Mouse (Mus musculus): ENCODE results near the gene Slc30a5.
"Not testable (repeated sequence)": the region's sequence is repeated elsewhere in the genome, so short reads cannot be mapped to it uniquely, and the experiment has no call there.

The Slc30a5 gene

GRCm38 (mm10) chr13:100832741-100833639 lies at the start of gene Slc30a5:
Gene Slc30a5 (minus strand): TSS chr13:100833427.
- DNase-seq (ENCODE audit: low spot score) = peak; percentile 99

GRCm38 (mm10) chr13:100881944-100882343 lies 48.7 kb upstream of the Slc30a5 start:
- no peak for DNase-seq (ENCODE audit: low spot score)

GRCm38 (mm10) chr13:100879806-100880205 lies 46.6 kb upstream of the Slc30a5 start:
- no peak for DNase-seq (ENCODE audit: low spot score)

GRCm38 (mm10) chr13:100879326-100879725 lies 46.1 kb upstream of the Slc30a5 start:
- DNase-seq (ENCODE audit: low spot score) = no peak

- no peak for DNase-seq (ENCODE audit: low spot score)
These were observed 45.0 kb upstream of the Slc30a5 start for GRCm38 (mm10) chr13:100878264-100878663.

GRCm38 (mm10) chr13:100877703-100878102 lies 44.5 kb upstream of the Slc30a5 start:
- no peak for DNase-seq (ENCODE audit: low spot score)

- DNase-seq (ENCODE audit: low spot score) = no peak
These were observed 41.9 kb upstream of the Slc30a5 start for GRCm38 (mm10) chr13:100875103-100875502.

GRCm38 (mm10) chr13:100874588-100874987 lies 41.4 kb upstream of the Slc30a5 start:
- no peak for DNase-seq (ENCODE audit: low spot score)

GRCm38 (mm10) chr13:100873530-100873929 lies 40.3 kb upstream of the Slc30a5 start:
- DNase-seq (ENCODE audit: low spot score) = no peak

GRCm38 (mm10) chr13:100871445-100872171 lies 38.4 kb upstream of the Slc30a5 start:
- no peak for DNase-seq (ENCODE audit: low spot score)

- DNase-seq (ENCODE audit: low spot score) = no peak
These were observed 36.6 kb upstream of the Slc30a5 start for GRCm38 (mm10) chr13:100869813-100870212.

- peak; percentile 65 for DNase-seq (ENCODE audit: low spot score)
These were observed 33.1 kb upstream of the Slc30a5 start for GRCm38 (mm10) chr13:100866311-100866710.

- DNase-seq (ENCODE audit: low spot score) = no peak
These were observed 32.5 kb upstream of the Slc30a5 start for GRCm38 (mm10) chr13:100865744-100866143.

- not testable (repeated sequence) for DNase-seq (ENCODE audit: low spot score)
These were observed 30.7 kb upstream of the Slc30a5 start for GRCm38 (mm10) chr13:100863914-100864313.

GRCm38 (mm10) chr13:100859117-100859516 lies 25.9 kb upstream of the Slc30a5 start:
- no peak for DNase-seq (ENCODE audit: low spot score)

- peak; percentile 18 for DNase-seq (ENCODE audit: low spot score)
These were observed 20.9 kb upstream of the Slc30a5 start for GRCm38 (mm10) chr13:100854174-100854573.

GRCm38 (mm10) chr13:100853120-100853519 lies 19.9 kb upstream of the Slc30a5 start:
- no peak for DNase-seq (ENCODE audit: low spot score)

GRCm38 (mm10) chr13:100849137-100849536 lies 15.9 kb upstream of the Slc30a5 start:
- no peak for DNase-seq (ENCODE audit: low spot score)

- no peak for DNase-seq (ENCODE audit: low spot score)
These were observed 13.8 kb upstream of the Slc30a5 start for GRCm38 (mm10) chr13:100846891-100847579.

- DNase-seq (ENCODE audit: low spot score) = no peak
These were observed 13.0 kb upstream of the Slc30a5 start for GRCm38 (mm10) chr13:100846254-100846653.

GRCm38 (mm10) chr13:100843944-100844343 lies 10.7 kb upstream of the Slc30a5 start:
- DNase-seq (ENCODE audit: low spot score) = no peak

GRCm38 (mm10) chr13:100843016-100843725 lies 9.9 kb upstream of the Slc30a5 start:
- no peak for DNase-seq (ENCODE audit: low spot score)

Measured in T-cell, adult 2 months (primary cell).